Mouse (Mus musculus): ENCODE measurements around the gene Heg1.

The Heg1 gene

DNA sequence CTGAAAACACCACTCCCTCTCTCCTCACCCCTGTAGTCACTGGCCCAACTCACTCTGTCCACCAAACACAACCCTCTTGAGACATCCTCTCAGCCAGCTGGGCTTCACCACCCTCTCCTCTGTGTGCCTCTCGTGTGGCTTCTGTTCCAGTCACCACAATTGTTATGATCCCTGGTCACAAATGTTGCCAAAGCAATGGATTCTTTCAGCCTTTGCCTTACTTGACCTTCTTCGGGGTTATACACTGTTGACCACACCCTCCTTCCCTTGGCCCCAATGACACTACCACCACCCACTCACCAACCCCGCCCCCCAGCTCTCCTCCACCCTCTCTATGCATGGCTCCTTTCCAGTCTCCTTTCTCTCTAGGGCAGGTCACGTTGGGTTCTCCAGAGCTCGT lies 6.3 kb upstream of the Heg1 start:
- no peak for DNase-seq

DNA sequence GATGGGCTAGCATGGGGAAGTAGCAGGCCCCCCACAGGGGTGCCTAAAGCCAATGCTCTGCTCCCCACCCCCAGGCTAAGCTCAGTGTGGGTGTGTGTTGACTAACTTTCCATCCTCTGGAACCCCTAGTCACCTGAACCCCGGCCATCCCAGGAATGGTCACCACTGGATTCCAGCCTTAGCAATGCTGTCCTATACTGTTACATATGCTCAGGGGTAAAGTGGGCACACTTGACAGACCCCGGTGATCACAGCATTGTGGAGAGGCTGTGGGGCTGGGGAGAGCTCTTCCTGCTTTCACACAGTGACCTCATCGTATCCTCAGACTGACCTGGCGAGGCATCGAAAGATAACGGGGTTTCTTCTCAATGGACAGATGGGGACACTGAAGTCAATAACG lies 3.9 kb upstream of the Heg1 start:
- no peak for DNase-seq

DNA sequence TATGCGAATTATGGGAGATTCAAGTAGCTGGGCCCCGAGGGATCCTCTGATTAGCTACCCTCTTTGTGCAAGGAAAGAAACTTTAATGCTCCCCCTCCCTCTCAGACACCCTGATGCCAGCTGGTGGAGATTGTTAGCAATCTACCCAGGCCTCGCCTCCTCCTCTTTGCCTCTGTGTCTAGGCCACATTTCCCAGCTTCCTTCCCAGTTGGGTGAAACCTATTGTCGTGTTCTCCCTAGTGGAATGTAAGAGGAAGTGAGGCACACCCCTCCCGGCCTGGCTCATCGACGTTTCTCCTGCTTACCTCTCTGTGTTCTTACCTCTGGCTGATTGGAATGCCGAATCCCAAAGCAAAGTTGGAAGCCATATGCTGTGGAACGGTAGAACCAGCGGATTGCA lies 3.4 kb upstream of the Heg1 start:
- no peak for DNase-seq

DNA sequence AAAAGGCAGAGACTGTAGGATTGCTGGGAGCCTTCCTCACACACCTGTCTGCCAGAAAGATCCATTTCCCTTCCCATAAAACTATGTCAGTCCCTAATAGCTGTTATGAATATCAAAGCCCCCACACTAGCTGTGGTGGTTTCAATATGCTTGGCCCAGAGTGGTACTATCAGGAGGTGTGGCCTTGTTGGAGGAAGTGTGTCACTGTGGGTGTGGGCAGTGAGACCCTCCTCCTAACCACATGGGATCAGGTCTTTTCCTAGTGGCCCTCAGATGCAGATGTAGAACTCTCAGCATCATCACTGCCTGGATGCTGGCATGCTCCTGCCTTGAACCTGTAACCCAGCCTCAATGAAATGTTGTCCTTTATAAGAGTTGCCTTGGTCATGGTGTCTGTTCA lies 2.5 kb upstream of the Heg1 start:
- no peak for DNase-seq

DNA sequence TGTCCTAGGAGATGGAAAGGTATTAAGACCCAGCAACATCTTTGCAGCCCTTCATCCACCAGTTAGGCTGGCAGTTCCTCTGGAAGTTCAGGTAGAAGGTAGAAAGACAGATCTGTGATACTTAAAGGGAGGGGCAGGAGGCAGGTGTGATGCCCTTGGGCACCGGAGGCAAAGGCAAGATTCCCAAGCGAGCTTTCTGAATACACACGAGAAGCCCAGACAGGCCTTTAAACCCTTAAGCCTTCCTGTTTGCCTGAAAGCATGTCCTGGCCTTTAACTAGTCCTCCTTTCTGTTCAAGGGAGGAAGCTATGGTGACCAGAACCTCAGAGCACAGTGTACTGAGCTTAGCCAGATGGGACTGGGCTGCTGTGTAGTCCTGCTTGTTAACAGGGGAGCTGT lies 1.5 kb upstream of the Heg1 start:
- DNase-seq: no peak

DNA sequence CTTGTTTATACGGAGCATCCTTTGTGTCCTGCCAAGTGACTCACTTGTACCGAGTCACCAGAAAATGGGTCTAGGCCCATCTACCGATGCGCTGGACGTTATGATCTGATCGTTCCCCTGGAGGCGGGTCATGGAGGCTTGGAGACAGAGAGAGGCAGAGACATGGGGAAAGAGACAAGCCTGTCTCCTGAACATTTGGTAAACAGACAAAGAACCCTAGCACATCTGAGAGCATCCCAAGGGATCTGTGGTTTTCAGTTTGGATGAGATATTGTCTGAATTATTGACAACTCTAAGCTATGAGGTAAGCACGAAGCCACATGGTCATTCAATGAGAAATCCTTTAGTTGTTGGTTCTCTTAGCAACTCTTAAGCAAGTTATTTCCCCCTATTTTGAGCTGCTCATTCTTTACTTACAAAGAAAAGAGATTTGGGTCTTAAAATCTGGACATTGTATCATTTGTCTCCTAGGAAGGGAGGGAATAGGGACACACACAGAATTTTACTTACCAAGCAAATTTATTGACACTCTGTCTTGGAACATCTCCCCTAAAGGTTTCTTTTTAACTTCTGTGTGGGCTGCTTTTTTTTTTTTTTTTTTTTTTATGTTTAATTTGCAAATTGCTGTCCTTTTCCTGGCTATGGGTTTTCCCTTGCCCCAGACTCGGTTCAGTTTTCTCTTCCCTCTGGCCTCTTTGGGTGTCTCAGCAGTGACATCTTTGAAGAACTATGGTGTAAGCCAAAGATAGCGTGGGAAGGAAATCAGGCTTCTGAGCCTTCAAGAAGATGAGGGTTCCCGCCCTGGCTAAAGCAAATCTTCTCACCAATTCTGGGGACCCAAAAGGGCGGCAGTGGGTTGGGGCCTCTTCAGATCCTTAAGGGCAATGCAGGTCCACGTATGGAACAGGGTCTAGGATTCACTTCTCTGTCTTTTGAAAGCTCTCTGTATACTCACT lies 686 bp upstream of the Heg1 start:
- DNase-seq: no peak

DNA sequence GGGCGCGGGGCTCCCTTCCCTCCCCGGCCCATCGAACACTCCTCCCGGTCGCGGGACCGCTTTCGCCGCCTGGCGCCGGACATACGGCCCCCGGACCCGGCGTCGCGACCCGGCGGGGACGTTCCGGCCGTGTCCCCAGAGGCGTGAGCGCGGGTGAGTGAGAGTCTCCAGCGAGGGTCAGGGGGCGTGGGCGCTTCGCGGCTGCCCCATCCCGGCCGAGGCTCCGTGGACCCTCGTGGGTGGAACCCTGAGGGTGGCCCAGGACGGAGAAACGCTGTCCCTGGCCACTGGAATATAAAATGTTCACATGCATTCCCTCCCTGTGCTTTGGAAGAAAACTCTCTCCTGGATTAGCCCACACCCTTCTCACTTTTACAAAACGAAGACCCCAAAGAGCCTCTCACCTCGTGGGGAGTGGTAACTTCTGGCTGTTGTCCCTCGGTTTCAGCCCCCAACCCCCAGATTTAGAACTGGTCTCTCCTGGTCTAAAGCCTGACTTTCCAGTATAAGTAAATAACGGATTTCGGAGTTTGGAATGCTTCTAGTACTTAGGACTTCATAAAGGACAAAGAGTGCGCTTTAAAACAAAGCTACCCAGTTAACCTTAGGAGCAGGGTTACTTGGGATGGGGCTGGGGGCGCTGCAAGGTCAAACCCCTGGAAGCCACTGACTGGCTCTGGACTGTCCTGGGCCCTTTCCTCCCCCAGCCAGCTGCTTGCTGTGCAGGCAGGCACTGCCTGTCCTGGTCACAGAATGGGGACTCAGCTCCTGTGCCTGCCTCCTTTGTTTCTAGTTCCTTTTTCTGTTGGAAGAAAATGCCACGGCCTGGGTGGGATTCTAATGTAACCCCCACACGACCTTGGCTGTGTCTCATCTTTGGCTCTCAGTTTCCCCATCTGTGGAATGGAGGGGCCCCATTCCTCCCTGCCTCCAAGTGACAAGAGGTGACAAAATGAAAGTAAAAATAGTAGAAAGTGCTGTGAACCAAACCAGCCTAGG lies 832 bp downstream of the Heg1 start:
- DNase-seq: peak; percentile 45 to 54

DNA sequence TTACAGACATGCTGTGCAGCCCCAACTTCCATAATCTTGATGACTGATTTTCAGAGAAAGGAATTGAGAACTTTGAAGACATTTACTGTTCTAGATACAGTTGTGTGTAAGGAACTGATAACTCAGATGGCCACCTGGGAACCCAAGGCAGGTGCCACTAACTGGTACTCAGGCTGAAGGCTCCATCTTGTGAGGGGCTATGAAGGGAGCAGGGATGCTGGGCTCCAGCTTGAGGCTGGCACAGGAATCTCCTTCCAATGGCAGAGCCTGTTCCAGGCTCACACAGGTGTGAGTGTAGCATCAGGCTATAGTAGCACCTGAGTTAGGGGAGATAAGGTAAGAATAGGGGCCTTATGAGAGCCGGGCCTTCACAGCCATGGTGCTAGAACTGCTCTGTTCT lies 1.9 kb downstream of the Heg1 start:
- no peak for DNase-seq

DNA sequence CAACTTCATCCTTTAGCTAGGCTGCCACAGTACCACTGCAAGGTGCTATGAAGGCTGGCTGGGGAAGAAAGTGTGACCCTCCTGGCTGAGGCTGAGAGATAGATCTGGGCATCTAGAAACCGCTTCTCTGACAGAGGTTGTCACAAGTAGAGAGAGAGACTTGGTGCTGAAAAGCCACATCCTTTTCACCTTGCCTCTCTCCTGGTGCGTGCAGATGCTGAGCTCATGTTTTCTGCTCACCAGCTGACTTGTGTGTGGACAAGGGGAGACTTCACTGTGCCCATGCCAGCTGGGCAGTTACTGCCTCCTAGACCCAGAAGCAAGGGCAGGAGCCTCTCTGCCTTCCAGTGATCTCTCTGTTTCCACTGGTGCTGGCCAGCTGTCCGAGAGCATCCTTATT lies 3.6 kb downstream of the Heg1 start:
- DNase-seq: peak; percentile 30 to 31

DNA sequence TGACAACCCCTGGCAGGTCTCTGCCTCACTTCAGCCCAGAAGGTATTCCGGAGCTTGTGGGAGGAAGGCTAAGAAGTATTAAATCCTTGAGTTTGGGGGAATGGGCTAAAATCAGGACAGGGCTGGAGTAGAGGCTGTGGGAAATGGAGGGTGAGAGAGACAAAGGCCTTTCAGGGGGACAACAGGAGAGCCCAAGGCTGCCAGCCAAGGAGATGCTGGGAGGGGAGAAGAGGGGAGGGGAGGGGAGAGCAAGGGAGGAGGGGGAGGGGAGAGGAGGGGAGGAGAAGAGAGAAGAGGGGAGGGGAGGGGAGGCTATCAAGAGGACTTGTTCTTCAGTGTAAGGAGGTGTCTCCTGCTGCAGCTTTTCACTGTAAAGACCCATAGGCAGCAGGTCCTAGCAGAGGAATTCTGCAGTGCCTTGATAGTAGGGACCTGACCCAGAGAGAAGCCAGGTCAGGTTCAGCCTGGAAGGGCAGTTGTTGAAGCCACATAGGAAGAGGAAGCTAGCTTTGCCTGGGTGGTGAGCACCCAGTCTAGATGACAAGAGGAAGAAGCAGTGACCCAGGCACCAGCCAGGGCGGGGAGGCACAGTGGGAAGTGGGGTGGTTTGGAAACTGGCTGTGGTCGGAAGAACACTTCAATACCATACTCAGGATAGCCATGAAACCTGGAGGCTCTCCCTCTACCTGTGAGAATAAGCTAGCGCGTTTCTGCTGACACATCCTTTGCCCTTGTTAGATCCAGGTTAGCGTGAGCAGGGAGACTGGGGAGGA lies 7.0 kb downstream of the Heg1 start:
- DNase-seq: peak; percentile 78 to 81

DNA sequence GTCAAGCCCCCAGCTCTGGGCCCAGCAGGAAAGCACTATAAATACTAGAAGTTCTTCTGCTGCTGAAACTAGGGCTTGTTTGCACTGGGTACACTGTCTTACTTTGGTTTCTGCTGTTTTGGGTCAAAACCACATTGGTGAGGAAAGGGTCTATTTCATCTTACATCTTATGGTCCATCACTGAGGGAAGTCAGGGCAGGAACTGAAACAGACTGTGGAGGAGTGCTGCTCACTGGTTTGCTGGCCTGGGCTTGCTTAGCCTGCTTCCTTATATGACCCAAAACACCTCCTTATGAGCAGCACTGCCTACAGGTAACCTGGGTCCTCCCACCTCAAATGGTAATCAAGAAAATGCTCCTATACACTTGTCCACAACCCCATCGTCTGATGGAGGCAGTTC lies 9.4 kb downstream of the Heg1 start:
- peak in 1 of 2 experiments; percentile 22 for DNase-seq

DNA sequence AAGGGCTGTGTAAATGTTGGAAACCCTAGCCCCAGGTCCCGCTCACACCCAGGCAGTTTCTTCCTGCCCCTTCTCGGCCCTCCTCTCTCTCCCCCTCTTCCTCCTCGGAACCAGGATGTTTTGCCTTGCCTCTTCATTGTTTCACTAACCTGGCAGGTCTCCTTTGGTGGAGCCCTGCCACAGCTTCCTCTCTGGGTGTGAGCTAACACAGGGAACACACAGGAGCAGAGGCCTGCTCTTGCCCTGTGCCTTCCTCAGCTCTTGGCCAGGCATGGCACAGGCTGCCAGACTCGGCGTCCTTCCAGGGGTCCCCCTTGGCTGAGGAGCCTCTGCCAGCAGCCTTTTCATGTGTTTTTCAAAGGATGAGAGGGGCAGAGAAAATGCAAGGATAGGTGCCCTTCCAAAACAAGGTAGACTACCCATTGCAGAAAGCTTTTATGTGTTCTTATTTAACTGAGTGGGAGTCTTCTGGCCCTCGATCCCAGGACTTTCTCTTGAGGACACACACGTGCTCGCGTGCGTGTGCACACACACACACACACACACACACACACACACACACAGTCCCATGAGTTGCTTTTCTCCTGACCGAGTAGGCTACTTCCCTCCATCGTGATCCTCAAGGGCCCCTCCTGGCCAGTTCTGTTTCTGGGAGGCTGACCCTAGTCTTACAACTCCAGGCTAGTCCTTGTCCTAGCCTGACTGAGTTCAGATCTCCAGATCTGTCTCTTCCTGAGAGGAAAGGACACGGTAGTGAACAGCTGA lies 12.8 kb downstream of the Heg1 start:
- DNase-seq: peak in 1 of 2 experiments; percentile 9

DNA sequence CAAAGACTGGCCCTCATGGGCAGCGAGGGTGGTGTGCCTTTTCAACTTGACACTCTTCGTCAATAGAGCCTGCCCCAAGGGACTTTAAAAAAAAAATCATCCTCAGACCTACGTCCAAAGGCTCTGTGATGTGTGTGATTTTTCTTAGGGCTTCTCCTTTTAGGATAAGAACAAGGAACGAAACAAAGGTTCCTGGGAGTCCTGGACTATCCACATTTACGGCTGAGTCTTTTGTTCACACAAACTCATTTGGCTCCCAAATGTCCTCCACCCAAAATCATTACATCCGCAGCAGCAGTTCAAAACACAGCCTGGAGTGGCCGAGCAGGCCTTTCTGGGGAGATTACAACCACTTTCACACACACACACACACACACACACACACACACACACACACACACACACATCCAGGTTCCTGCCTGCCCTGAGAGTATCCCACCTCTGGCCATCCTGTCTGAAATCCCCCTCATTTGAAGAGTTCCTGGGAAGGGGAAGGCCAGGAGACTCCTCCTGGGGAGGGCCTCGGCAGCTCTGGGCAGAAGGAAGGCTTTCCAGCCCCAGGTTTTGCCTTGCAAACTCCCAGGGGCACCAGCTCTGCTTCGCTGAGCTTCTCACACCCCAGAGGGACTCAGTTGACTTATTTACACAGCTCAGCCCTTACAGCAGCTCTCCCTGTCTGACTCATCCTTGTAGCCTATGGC lies 13.6 kb downstream of the Heg1 start:
- peak; percentile 45 for DNase-seq

DNA sequence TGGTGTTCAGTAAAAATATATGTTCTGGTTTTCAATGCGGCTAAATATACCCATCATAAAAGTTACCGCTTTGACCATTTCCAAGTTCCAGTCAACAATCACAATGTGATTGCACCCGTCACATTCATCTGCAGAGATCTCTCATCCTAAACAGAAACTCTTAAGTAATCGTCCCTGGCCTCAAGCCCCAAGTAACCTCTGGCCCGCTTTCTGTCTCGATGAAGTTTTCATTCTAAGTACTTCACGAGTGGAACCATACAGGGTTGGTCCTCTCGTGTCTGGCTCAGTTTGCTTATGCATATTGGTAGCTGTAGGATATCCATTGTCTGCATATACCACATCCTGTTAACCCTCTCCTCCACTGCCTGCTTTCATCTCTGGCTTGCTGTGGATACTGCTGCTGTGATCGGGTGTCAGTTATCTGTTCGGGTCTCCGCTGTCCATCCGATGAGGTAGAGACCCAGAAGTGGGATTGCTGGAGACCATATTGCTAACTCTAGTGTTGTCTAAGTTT lies 14.2 kb downstream of the Heg1 start:
- peak in 1 of 2 experiments; percentile 22 for DNase-seq

DNA sequence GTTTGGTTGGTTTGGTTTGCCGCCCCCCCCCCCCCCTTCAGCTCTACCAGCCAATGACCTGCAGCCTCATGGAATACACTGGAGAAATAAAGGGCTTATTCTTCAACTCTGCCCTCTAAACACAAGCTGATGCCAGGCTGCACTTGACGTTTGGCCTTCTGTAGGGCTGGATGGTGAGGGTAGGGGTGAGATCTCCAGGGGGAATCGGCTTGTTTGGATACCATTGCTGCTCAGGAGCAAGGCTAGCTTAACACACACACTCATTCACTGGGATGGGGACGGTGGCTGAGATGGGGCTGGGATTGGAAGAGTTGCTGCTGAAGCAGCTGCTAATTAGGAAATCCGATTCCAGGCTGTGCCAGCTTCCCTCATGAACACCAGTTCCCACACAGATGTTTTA lies 16.4 kb downstream of the Heg1 start:
- no peak for DNase-seq

DNA sequence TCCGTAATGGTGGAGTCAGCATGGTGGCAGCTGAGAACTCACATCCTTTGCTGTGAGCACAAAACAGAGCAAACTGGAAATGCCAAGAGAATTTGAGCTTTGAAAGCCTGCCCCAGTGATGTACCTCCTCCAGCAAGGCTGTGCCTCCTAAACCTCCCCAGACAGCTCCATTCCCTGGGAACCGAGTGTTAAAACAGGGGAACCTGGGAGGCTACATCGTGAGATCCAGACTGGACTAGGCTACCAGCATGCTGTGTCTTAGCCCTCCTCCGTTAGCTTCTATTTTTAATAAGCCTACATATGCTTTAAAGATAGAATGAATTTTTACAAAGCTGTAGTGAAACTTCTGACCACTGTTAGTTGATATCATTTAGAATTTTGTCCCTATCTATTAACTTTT lies 17.7 kb downstream of the Heg1 start:
- DNase-seq: no peak

DNA sequence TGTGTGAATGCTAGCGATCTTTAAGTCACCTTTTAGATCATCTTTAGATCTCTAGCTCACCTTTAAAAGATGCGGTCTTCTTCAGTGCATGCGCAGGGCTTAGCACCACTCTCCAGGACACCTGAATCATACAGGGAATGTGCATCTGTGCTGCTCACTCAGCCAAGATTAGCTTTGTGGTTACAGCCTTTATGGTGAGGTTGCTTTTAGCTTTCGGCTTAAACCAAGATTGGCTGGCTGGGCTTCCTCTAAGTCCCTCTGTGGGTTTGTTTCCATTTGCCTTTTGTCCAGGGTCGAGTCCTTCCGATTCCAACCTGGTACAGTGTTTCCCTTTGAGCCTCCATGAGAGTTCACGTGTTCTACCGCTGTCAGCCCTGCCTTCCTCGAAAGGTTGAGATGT lies 20.1 kb downstream of the Heg1 start:
- no peak for DNase-seq

DNA sequence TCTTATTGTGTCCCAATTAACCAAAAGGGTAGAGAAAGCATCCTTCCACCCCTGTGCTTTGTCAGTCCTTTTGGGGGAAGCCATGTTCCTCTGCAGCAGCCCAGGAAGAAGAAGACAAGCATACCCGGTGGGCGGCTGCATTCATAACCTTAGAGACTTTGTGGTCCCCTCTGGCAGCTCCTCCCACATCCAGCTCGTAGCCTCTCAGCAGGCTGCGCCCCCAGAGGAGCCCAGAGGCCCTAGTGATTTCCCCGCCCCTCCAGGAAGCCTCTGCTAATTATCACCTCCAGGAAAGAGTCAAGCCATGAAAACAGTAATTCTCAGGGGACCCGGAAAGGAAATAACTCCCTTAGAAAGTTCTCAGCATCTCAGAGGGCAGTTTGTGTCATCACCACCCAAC lies 21.1 kb downstream of the Heg1 start:
- peak; percentile 40 to 47 for DNase-seq

DNA sequence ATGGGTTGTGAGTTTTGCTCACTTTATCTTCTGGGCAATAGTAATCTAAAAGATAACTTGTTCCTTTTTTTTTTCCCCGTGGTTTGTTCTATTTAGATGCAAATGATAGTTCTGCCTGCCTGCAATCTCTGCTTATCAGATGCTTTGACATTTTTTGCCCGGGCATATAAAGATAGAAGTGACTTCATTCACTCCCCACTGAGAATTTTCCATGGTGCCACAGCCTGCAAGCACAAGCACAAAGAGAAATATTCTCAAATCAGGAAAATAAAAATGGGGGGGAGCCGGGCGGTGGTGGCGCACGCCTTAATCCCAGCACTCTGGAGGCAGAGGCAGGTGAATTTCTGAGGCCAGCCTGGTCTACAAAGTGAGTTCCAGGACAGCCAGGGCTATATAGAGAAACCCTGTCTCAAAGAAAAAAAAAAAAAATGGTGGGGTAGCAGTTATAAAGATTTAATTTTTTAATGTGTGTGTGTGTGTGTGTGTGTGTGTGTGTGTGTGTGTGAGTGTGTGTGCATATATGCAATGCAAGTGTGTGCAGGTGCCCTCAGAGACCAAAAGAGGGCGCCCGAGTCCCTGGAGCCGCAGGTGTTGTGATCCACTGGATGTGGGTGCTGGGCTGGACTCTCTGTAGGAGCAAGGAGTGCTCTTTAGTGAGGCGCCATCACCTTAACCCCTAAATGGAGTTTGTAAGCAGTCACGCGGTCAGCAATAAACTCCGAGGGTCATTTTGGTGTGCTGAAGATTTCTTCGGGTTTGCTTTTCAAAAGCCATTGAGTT lies 22.1 kb downstream of the Heg1 start:
- DNase-seq: no peak

DNA sequence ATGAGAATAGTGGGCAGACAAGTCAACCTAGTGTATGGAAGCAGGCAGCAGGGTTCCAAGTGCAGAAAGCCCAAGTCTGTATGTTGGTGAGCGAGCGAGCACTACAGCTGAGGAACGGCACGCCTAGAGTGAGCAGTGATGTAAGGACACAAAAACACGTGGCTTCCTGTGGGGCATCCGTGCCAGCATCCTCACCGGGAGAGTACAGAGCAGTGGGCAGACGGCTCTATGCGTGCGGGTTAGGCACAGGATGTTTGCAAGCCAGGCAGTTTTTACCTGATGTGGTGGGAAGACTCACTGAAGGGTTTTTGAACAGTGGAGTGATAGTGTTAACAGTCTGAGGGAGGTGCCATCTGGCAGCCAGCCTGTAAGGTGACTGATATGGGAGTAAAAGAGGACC lies 23.9 kb downstream of the Heg1 start:
- peak; percentile 30 to 42 for DNase-seq

Data from B cell, adult 2 months (primary cell).